Mouse (Mus musculus): ENCODE results near the gene Eml6. TPM values are rescaled to one million over a fixed set of nuclear protein-coding genes. Genes with fewer than 3 reads are reported as not detected.

Gene Eml6
- polyA plus RNA-seq, 1 experiment from 2014 or later = 0.50 TPM

DNA sequence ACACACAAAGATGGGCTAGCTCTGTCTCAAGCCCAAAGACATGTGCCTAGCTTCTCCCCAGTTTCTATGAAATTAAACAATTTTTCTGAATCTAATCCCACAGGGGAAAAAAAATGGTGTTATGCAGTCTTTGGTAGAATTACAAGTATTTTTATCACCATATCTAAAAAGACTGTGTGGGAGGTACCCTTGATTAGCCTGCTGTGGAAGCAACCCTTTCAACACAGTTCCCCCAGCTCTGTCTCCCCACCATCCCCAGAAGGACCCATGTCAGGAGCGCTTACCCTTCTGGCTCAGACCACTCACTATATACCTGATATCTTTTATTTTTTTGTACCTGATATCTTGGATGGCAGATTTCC, 276.4 kb downstream of the Eml6 start:
- no peaks in the 10 kb centered on the region for H3K27me3 ChIP-seq (ENCODE audit: low read depth, poor library complexity, severe bottlenecking)
- H3K4me3 ChIP-seq = no peak overlapping the region
- WGBS = 94% methylated on average over 1 of the region's 1 CpGs
- H3K4me1 ChIP-seq = no peaks in the 10 kb centered on the region
- peaks cover 40% of the 10 kb centered on the region for H3K36me3 ChIP-seq
- DNase-seq (ENCODE audit: low spot score) = no peak
- no peak overlapping the region for H3K27ac ChIP-seq
- no peaks in the 10 kb centered on the region for H3K9me3 ChIP-seq (replicated peaks)

GRCm38 (mm10) chr11:29748750-29749467, 276.9 kb downstream of the Eml6 start:
- Histone ChIP-seq H3K27ac (no peak overlapping the region), H3K36me3 (peaks cover 46% of the 10 kb centered on the region), H3K4me3 (no peak overlapping the region), H3K4me1 (no peaks in the 10 kb centered on the region), H3K9me3 (replicated peaks) (no peaks in the 10 kb centered on the region), H3K27me3 (ENCODE audit: low read depth, poor library complexity, severe bottlenecking) (no peaks in the 10 kb centered on the region)
- 91% methylated on average over 8 of the region's 8 CpGs for WGBS
- no peak for DNase-seq (ENCODE audit: low spot score)

GRCm38 (mm10) chr11:29747881-29748280, 278.0 kb downstream of the Eml6 start:
- Histone ChIP-seq H3K27ac (no peak overlapping the region), H3K36me3 (peaks cover 56% of the 10 kb centered on the region), H3K27me3 (ENCODE audit: low read depth, poor library complexity, severe bottlenecking) (no peaks in the 10 kb centered on the region), H3K4me1 (no peaks in the 10 kb centered on the region), H3K9me3 (replicated peaks) (no peaks in the 10 kb centered on the region), H3K4me3 (no peak overlapping the region)
- DNase-seq (ENCODE audit: low spot score) = no peak
- 100% methylated on average over 1 of the region's 1 CpGs for WGBS

- Histone ChIP-seq H3K9me3 (replicated peaks) (no peaks in the 10 kb centered on the region), H3K4me3 (no peak overlapping the region), H3K27ac (no peak overlapping the region), H3K36me3 (peaks cover 61% of the 10 kb centered on the region), H3K4me1 (no peaks in the 10 kb centered on the region), H3K27me3 (ENCODE audit: low read depth, poor library complexity, severe bottlenecking) (no peaks in the 10 kb centered on the region)
- 93% methylated on average over 3 of the region's 3 CpGs for WGBS
- no peak for DNase-seq (ENCODE audit: low spot score)
These were observed 278.5 kb downstream of the Eml6 start for GRCm38 (mm10) chr11:29747365-29747764.

DNA sequence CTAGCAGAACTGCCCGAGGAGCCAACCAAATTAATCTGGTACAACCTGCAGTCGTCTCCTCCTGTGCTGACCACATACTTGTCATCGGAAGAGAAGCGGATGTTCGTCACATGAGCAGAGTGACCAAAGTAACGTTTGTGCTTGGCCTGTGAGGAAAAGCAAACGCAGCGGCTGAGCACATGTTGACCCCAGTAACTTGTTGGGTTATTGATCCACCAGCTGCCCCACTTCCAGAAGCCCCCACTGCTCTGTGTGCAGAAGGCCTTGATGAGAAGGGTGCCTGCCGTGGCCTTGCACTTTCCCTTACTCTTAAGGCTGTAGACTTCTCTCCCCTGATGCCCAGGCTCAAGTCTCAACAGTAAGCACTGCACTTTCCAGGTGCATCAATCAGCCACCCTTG, 279.6 kb downstream of the Eml6 start:
- Histone ChIP-seq H3K27me3 (ENCODE audit: low read depth, poor library complexity, severe bottlenecking) (no peaks in the 10 kb centered on the region), H3K36me3 (peaks cover 71% of the 10 kb centered on the region), H3K4me3 (no peak overlapping the region), H3K4me1 (no peaks in the 10 kb centered on the region), H3K9me3 (replicated peaks) (no peaks in the 10 kb centered on the region), H3K27ac (no peak overlapping the region)
- WGBS = 91% methylated on average over 9 of the region's 9 CpGs
- no peak for DNase-seq (ENCODE audit: low spot score)

DNA sequence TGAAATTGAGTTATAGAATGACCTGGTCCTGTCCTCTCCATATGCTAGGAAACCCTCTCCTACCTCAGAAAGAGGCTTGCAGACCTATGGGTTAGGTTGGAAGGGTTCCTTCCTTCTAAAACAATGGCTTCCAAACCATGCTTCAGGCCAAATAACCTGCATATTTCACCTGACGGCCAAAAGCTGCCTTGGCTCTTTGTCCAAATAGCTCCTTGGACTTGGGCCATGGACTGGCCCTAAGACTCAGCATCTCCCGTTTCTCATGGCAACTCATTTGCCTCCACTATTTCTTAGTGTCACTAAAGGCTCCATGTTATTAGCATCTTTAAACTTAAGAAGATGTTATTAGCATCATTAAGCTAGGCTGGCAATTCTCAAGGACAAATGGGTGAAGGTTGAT, 280.3 kb downstream of the Eml6 start:
- Histone ChIP-seq H3K9me3 (replicated peaks) (no peaks in the 10 kb centered on the region), H3K27ac (no peak overlapping the region), H3K4me3 (no peak overlapping the region), H3K27me3 (ENCODE audit: low read depth, poor library complexity, severe bottlenecking) (no peaks in the 10 kb centered on the region), H3K4me1 (no peaks in the 10 kb centered on the region), H3K36me3 (peaks cover 78% of the 10 kb centered on the region)
- no peak for DNase-seq (ENCODE audit: low spot score)
- 86% methylated on average over 2 of the region's 2 CpGs for WGBS

GRCm38 (mm10) chr11:29744760-29745430, 280.9 kb downstream of the Eml6 start:
- Histone ChIP-seq H3K27ac (no peak overlapping the region), H3K9me3 (replicated peaks) (no peaks in the 10 kb centered on the region), H3K27me3 (ENCODE audit: low read depth, poor library complexity, severe bottlenecking) (no peaks in the 10 kb centered on the region), H3K36me3 (peaks cover 82% of the 10 kb centered on the region), H3K4me3 (no peak overlapping the region), H3K4me1 (no peaks in the 10 kb centered on the region)
- 94% methylated on average over 5 of the region's 5 CpGs for WGBS
- no peak for DNase-seq (ENCODE audit: low spot score)

DNA sequence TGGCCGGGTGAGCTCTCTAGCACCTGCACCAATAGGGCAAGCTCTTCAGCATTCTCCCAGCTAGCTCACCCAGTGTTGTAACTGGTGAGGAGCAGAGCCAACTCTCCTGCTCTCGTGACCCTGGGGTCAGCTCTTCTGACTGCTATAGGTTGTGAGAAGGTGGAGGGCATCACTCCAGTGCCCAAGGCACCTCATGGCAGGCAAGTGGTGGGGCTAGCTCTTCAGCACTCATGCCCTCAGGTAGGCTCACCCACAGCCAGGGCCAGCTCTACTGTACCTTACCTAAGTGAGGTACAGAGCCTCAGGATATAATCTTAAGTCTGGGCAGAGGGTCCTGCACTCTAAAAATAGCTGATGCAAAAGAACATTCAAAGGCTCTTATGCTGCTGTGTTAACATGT, 286.1 kb downstream of the Eml6 start:
- Histone ChIP-seq H3K27me3 (ENCODE audit: low read depth, poor library complexity, severe bottlenecking) (no peaks in the 10 kb centered on the region), H3K9me3 (replicated peaks) (no peaks in the 10 kb centered on the region)

DNA sequence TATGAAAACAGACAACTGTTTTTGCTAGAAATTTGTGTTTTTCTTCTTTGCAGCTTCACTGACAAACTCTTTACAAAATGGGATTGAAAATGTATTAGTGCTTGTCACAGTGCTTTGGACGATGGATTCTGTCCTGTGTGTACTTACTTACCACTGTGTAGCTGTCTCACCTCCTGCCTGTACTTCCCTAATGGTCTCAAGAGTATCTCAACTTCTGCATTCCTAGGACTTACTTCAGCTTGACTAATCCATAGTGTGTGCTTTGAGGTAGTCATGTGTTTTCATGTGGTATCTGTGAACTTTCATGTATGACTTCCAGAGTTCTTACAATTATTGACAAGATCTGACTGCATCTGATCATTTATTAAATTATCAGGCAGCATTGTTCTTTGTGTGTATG, 297.9 kb downstream of the Eml6 start:
- WGBS = 92% methylated on average over 1 of the region's 1 CpGs
- no peak overlapping the region for H3K27ac ChIP-seq
- H3K27me3 ChIP-seq (ENCODE audit: low read depth, poor library complexity, severe bottlenecking) = no peaks in the 10 kb centered on the region
- H3K4me1 ChIP-seq = no peaks in the 10 kb centered on the region
- H3K36me3 ChIP-seq = no peaks in the 10 kb centered on the region
- H3K4me3 ChIP-seq = no peak overlapping the region
- no peak for DNase-seq (ENCODE audit: low spot score)
- no peaks in the 10 kb centered on the region for H3K9me3 ChIP-seq (replicated peaks)

More for the DNA sequence above, 286.1 kb downstream of the Eml6 start:
- H3K4me3 ChIP-seq = no peak overlapping the region
- H3K27ac ChIP-seq = no peak overlapping the region
- peaks cover 82% of the 10 kb centered on the region for H3K36me3 ChIP-seq
- DNase-seq (ENCODE audit: low spot score) = no peak
- H3K4me1 ChIP-seq = no peaks in the 10 kb centered on the region
- WGBS = 88% methylated on average over 2 of the region's 2 CpGs

DNA sequence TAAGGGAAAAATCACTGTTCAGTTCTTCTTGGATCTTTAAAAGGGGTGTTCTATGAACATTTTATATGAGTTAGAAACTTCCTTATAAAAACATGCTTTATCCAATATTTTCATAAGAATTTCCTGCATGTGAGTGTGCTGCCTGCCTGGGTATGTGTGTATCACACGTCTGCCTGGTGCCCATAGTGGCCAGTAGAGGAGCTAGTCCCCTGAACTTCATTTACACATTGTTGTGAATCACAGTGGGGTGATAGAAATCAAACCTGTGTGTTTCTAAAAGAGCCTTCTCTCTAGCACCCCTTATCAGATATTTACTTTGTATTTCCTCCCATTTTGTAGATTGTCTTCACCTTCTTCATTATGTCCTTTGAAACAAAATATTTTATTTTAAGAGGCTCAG, 300.2 kb downstream of the Eml6 start:
- WGBS = 75% methylated on average over 1 of the region's 1 CpGs
- no peak for DNase-seq (ENCODE audit: low spot score)

DNA sequence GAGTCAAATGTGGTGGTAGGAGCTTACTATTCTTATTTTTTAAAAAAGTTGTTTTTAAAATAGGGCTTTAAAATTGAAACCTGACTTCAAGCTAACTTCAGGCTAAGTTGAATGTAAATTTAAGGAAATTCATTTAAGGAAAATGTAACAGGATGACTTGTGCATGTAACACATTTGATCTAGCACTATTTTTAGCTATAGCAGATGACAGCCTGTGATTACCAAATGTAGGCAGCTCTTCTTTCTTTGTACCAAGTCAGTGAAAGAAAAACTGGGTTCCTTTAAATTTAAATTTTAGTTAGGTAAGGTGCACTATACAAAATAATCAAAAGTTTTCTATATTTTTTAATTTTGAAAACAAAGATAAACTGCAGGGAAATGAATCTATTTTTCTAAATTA, 300.7 kb downstream of the Eml6 start:
- H3K4me3 ChIP-seq = no peak overlapping the region
- H3K4me1 ChIP-seq = no peaks in the 10 kb centered on the region
- DNase-seq (ENCODE audit: low spot score) = no peak
- no peaks in the 10 kb centered on the region for H3K9me3 ChIP-seq (replicated peaks)
- no peak overlapping the region for H3K27ac ChIP-seq
- no peaks in the 10 kb centered on the region for H3K27me3 ChIP-seq (ENCODE audit: low read depth, poor library complexity, severe bottlenecking)
- no peaks in the 10 kb centered on the region for H3K36me3 ChIP-seq

More for the DNA sequence above, 300.2 kb downstream of the Eml6 start:
- no peak overlapping the region for H3K27ac ChIP-seq
- H3K4me1 ChIP-seq = no peaks in the 10 kb centered on the region
- H3K36me3 ChIP-seq = no peaks in the 10 kb centered on the region
- no peak overlapping the region for H3K4me3 ChIP-seq
- H3K9me3 ChIP-seq (replicated peaks) = no peaks in the 10 kb centered on the region
- H3K27me3 ChIP-seq (ENCODE audit: low read depth, poor library complexity, severe bottlenecking) = no peaks in the 10 kb centered on the region

DNA sequence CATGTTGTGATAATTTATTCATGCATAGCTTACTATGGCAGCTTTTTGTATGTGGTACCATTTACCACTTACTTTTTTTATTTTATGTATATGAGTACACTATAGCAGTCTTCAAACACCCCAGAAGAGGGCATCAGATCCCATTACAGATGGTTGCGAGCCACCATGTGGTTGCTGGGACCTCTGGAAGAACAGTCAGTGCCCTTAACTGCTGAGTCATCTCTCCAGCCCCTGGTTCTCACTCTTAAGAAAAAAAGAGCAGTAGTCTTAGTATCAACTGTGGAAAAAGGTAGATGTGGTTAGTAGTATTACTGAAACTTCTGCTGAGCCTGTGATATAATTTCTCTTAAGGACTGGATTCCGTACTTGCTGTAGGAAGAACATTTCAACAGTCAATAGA, 301.6 kb downstream of the Eml6 start:
- Histone ChIP-seq H3K36me3 (no peaks in the 10 kb centered on the region), H3K27ac (no peak overlapping the region), H3K27me3 (ENCODE audit: low read depth, poor library complexity, severe bottlenecking) (no peaks in the 10 kb centered on the region), H3K4me1 (no peaks in the 10 kb centered on the region), H3K9me3 (replicated peaks) (no peaks in the 10 kb centered on the region), H3K4me3 (no peak overlapping the region)
- WGBS = 94% methylated on average over 2 of the region's 2 CpGs
- no peak for DNase-seq (ENCODE audit: low spot score)

GRCm38 (mm10) chr11:29719597-29719996, 306.2 kb downstream of the Eml6 start:
- H3K36me3 ChIP-seq = no peaks in the 10 kb centered on the region
- whole genome bisulfite sequencing = 77% methylated on average over 1 of the region's 1 CpGs
- no peak for DNase-seq (ENCODE audit: low spot score)

More at GRCm38 (mm10) chr11:29719597-29719996, 306.2 kb downstream of the Eml6 start:
- no peak overlapping the region for H3K4me3 ChIP-seq
- H3K9me3 ChIP-seq (replicated peaks) = no peaks in the 10 kb centered on the region
- H3K27me3 ChIP-seq (ENCODE audit: low read depth, poor library complexity, severe bottlenecking) = no peaks in the 10 kb centered on the region
- no peaks in the 10 kb centered on the region for H3K4me1 ChIP-seq
- H3K27ac ChIP-seq = no peak overlapping the region
